Mouse (Mus musculus): Measurements from ENCODE around the gene Gm2431.
"Not testable (repeated sequence)": the region's sequence is repeated elsewhere in the genome, so short reads cannot be mapped to it uniquely, and the experiment has no call there.

DNA sequence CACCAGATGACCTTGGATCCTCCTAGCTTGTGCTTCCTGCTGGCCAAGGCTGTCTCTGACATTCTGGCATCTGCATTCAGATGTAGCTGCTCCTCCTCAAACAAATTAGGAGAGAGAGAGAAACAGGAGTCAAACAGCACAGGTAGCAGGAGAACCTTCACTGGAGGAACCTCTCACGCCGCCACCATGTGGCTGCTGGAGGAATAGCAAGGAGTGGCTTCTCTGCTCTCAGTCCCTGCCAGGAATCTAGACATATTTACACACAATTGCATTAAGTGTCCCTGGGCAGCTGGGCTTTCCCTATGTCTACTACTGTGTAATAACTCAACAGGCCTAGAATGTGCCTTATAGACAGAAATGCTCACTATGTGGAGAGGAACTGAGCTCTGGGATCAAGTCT is 35.7 kb upstream of the Gm2431 start:
- TF ChIP-seq EP300 (IDR thresholded peaks at IDR 0.05; ENCODE audit: low read depth), result not testable (repeated sequence)
- TF ChIP-seq CTCF (IDR thresholded peaks at IDR 0.05; ENCODE audit: low read depth), result peak; percentile 67

Data from liver, postnatal 0 days (tissue).